Mouse (Mus musculus): ENCODE measurements around the gene Ifna1. TPM values are rescaled to one million over a fixed set of nuclear protein-coding genes. Genes with fewer than 3 reads are reported as not detected.
"Not testable (repeated sequence)": the region's sequence is repeated elsewhere in the genome, so short reads cannot be mapped to it uniquely, and the experiment has no call there.

The Ifna1 gene
- polyA plus RNA-seq (2012; rRNA removed), result not detected in 2 replicates

GRCm38 (mm10) chr4:88849698-88850097, at the start of gene Ifna1:
Ifna1 (plus strand) TSS chr4:88850087.
- DNase-seq (ENCODE audit: extremely low spot score in 1 of 2, low spot score in 1 of 2), result no peak

GRCm38 (mm10) chr4:88802954-88803353, 46.9 kb upstream of the Ifna1 start, which contains the start of gene Gm13287:
Gm13287 (plus strand) TSS chr4:88803254.
- not testable (repeated sequence) for DNase-seq (ENCODE audit: extremely low spot score in 1 of 2, low spot score in 1 of 2)

GRCm38 (mm10) chr4:88805231-88805630, 44.7 kb upstream of the Ifna1 start, which contains the start of gene Gm13288:
Gm13288 (plus strand) TSS chr4:88805531.
- not testable (repeated sequence) for DNase-seq (ENCODE audit: extremely low spot score in 1 of 2, low spot score in 1 of 2)

- not testable (repeated sequence) for DNase-seq (ENCODE audit: extremely low spot score in 1 of 2, low spot score in 1 of 2)
Observed at GRCm38 (mm10) chr4:88805761-88806160, 44.1 kb upstream of the Ifna1 start.

GRCm38 (mm10) chr4:88815928-88816327, 34.0 kb upstream of the Ifna1 start, which contains the start of gene Ifna7:
Ifna7 (plus strand) TSS chr4:88816228.
- no peak for DNase-seq (ENCODE audit: extremely low spot score in 1 of 2, low spot score in 1 of 2)

- no peak for DNase-seq (ENCODE audit: extremely low spot score in 1 of 2, low spot score in 1 of 2)
Observed at GRCm38 (mm10) chr4:88819659-88820058, 30.2 kb upstream of the Ifna1 start, which contains the start of gene Ifna11. Ifna11 (plus strand) TSS chr4:88819959.

GRCm38 (mm10) chr4:88822995-88823394, 26.9 kb upstream of the Ifna1 start:
- DNase-seq (ENCODE audit: extremely low spot score in 1 of 2, low spot score in 1 of 2), result peak in 1 of 2 experiments; percentile 31

- not testable (repeated sequence) for DNase-seq (ENCODE audit: extremely low spot score in 1 of 2, low spot score in 1 of 2)
Observed at GRCm38 (mm10) chr4:88827116-88827515, 22.8 kb upstream of the Ifna1 start, which contains the start of gene Ifna6. Ifna6 (plus strand) TSS chr4:88827416.

GRCm38 (mm10) chr4:88830523-88830922, 19.4 kb upstream of the Ifna1 start:
- DNase-seq (ENCODE audit: extremely low spot score in 1 of 2, low spot score in 1 of 2), result peak in 1 of 2 experiments; percentile 61

GRCm38 (mm10) chr4:88835225-88835624, 14.7 kb upstream of the Ifna1 start, which contains the start of gene Ifna5:
Ifna5 (plus strand) TSS chr4:88835525.
- DNase-seq (ENCODE audit: extremely low spot score in 1 of 2, low spot score in 1 of 2), result not testable (repeated sequence)

GRCm38 (mm10) chr4:88838828-88839227, 11.1 kb upstream of the Ifna1 start:
- DNase-seq (ENCODE audit: extremely low spot score in 1 of 2, low spot score in 1 of 2), result peak in 1 of 2 experiments; percentile 15

GRCm38 (mm10) chr4:88840058-88840457, 9.8 kb upstream of the Ifna1 start:
- no peak for DNase-seq (ENCODE audit: extremely low spot score in 1 of 2, low spot score in 1 of 2)

- DNase-seq (ENCODE audit: extremely low spot score in 1 of 2, low spot score in 1 of 2), result no peak
Observed at GRCm38 (mm10) chr4:88841438-88841911, 8.4 kb upstream of the Ifna1 start, which contains the start of gene Ifna4. Ifna4 (plus strand) TSS chr4:88841861.

GRCm38 (mm10) chr4:88845334-88845733, 4.6 kb upstream of the Ifna1 start:
- DNase-seq (ENCODE audit: extremely low spot score in 1 of 2, low spot score in 1 of 2), result peak in 1 of 2 experiments; percentile 12

GRCm38 (mm10) chr4:88851026-88851763, 1.3 kb downstream of the Ifna1 start:
- DNase-seq (ENCODE audit: extremely low spot score in 1 of 2, low spot score in 1 of 2), result no peak

- no peak for DNase-seq (ENCODE audit: extremely low spot score in 1 of 2, low spot score in 1 of 2)
Observed at GRCm38 (mm10) chr4:88859214-88859613, 9.3 kb downstream of the Ifna1 start.

GRCm38 (mm10) chr4:88863309-88863708, 13.4 kb downstream of the Ifna1 start:
- no peak for DNase-seq (ENCODE audit: extremely low spot score in 1 of 2, low spot score in 1 of 2)

- no peak for DNase-seq (ENCODE audit: extremely low spot score in 1 of 2, low spot score in 1 of 2)
Observed at GRCm38 (mm10) chr4:88864599-88864998, 14.7 kb downstream of the Ifna1 start.

GRCm38 (mm10) chr4:88865011-88865569, 15.2 kb downstream of the Ifna1 start:
- DNase-seq (ENCODE audit: extremely low spot score in 1 of 2, low spot score in 1 of 2), result no peak

GRCm38 (mm10) chr4:88867366-88867925, 17.6 kb downstream of the Ifna1 start:
- DNase-seq (ENCODE audit: extremely low spot score in 1 of 2, low spot score in 1 of 2), result peak; percentile 40 to 86

Measured in frontal cortex, adult 2 months (tissue).